Mouse (Mus musculus): ENCODE results near the gene Arhgap24. TPM values are rescaled to one million over a fixed set of nuclear protein-coding genes. Genes with fewer than 3 reads are reported as not detected.
A peak's percentile ranks its signal among the peaks of the same experiment; 100 is the strongest.

The Arhgap24 gene
- total RNA-seq, 2 experiments from 2014 or later = 17.2 to 18.3 TPM

DNA sequence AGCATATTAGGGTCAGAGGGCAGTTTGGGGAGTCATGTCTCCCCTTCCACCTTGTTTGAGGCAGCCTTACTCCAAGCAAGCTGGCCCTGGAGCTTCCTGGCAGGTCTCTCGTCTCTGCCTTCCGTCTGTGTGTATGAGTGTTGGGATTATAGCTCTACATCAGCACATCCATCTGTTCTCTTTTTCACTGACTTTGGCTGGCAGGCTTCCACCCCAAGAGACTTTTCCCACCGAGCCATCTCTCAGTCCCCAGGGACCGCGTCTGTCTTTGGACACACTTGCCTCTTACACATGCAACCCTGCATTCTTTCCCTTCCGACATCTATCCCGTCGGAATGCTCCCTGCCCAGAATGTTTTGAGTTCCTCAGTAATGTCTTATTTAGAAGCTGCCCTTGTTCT lies 267.8 kb downstream of the Arhgap24 start:
- peak; percentile 41 for DNase-seq

DNA sequence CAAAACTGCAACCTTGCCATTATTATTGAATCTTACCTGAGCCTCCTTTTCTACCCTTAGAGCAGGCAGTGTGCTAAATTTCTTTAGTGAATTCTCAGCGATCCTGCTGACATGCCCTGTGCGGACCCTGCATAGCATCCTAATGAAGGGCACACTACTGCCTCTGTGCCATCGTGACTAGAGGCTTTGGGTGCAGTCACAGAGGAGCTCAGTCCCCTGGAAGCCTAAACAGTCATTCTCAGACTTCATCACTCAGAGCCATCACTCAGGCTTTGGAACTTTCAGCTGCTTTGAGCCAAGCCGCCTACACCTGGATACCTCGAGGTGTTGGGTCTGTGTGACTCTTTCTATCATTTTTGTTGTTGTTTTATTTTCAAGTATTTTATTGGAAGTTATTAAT lies 269.5 kb downstream of the Arhgap24 start:
- DNase-seq = no peak

DNA sequence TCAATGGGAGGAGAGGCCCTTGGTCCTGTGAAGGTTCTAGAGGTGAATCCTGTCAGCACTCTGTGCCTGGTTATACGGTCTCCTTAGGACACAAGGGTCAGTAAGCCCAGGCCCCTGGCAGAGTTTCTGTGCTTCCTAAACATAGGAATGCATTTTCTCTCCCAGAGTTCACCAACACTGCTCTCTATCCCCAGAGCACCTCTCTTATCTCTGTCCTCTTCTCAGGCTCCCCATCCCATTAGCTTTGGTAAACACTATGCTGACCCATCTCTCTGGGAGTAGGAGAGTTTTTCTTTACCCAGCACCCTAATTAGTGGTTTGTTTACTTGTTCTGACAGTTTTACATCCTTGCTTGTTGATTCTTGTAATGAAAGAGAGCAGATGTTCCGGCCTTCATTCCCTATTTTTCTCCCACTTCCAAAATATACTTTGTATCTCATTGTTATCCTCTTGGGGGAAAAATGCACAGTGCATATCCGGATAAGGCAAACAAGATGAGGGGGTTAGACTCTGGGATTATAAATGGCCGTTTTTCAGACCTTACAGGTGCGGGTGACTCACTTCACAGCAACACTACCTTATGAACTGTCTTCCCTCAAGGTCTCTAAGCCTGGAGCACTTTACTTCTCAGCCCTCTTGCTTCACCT lies 270.6 kb downstream of the Arhgap24 start:
- no peak for DNase-seq

DNA sequence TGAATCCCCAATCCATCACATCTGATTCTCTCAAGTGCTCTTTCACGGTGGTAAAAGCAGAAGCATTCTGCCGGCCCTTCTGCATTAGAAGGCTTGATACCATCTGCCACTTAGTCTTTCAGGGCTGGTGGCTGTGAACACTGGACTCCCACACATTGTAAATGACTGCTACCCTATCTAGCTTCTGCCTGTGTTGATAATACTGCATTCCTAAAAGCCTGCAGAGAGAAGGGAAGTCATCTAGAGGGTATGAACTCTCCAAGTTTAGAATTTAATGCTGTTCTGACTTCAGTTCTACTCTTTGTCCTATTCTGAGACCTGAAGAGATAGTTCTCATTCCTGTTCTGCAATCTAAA lies 271.1 kb downstream of the Arhgap24 start:
- DNase-seq = no peak

DNA sequence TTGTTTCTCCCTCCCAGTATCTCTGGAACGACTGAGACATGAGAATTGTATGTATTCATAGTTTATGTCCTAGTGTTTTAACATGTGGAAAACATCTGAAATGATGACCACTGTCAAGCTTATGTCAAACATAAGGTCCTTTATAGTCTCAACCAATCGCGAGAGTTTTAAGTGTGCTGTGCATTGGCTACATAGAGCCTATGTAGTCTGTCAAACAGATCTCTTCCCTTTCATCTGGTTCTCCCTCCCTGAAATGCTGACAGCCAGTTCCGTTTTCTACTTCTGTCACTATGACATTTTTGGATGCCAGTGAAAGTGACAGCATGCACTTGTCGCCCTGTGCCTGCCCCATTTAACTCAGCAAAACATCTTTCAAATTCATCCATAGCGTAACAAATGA lies 275.8 kb downstream of the Arhgap24 start:
- no peak for DNase-seq

DNA sequence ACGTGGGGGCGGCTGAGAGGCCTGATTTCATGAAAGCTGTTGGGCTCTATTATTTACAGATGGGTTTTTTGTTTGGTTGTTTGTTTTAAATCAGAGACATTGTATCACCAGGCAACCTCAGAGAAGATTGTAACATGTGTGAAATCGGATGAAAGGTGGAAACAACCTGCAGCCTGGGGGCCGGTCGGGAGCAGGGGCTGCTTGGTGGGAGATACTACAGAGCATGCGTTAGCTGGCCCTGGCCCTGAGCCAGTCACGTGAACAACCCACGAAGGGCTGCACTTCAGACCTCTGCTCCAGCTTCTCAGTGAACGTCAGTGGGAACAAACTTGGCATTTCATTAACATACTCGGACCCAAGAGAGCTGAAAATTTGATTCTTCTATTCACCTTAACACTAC lies 284.5 kb downstream of the Arhgap24 start:
- DNase-seq = no peak

DNA sequence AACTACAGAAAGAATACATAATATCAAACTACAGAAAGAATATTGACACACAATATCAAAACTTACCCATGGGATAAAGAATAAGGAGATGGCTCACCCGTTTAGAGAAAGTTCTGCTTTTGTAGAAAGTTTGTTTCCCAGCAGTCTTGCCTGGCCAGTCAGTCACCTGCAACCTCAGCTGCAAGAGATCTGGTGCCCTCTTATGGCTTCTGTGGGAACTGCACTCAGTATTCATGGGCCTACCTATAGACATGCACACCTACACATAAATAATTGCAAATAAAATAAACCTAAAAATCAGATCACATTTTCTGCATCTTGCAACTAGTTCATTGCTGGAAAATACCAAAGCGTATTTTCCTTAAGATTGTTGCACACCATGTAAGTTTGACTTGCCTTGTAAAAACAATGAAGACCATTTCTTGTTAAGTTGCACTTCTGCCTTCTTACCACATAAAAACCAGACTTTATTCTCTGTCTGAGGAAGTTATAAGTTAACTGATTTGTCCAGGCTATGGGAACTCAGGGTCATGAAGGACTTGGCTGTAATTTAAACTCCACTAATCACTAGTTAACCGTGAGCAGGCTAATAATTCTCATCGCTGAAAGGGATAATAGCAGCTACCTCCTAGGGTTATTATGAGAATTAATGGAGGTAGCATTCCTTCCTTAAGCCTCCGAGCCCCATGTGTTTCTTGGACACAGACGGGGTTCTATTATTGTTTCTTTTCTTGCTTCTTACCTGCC lies 285.3 kb downstream of the Arhgap24 start:
- DNase-seq = peak; percentile 67

DNA sequence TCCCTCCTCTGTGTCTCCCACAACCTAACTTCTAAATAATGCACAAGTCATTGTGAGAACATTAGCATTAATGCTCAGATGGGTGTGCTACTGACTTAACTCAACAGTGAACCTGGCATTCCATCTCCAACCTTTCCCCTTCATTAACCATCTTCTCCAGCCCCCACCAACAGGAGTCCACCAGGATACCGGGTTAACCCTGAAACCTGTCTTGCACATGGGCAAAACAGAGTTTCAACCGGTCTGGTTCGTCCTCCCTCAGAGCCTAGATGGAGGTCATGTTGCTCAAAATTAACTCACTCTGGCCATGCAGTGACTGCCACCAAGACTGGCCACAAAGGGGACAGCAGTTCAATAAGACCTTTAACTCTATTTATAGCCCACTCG lies 285.9 kb downstream of the Arhgap24 start:
- DNase-seq = no peak

DNA sequence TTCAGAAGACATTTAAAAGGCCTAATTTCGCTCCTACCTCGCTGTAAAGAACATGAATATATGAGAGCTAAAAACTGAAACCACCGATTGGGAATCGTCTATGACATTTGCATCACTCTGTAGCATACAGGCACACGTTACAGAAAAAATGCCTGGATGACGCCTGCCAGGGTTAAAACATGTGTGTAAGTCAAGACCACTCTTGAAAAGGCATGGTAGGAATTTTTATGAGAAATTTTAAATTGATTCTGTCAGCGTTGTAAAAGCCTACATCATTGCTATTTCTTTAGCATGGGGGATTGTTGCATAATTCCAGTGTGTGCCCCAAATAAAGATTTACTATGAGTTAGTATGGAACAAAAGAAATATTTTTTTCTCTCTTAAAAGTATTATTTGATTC lies 286.6 kb downstream of the Arhgap24 start:
- no peak for DNase-seq

DNA sequence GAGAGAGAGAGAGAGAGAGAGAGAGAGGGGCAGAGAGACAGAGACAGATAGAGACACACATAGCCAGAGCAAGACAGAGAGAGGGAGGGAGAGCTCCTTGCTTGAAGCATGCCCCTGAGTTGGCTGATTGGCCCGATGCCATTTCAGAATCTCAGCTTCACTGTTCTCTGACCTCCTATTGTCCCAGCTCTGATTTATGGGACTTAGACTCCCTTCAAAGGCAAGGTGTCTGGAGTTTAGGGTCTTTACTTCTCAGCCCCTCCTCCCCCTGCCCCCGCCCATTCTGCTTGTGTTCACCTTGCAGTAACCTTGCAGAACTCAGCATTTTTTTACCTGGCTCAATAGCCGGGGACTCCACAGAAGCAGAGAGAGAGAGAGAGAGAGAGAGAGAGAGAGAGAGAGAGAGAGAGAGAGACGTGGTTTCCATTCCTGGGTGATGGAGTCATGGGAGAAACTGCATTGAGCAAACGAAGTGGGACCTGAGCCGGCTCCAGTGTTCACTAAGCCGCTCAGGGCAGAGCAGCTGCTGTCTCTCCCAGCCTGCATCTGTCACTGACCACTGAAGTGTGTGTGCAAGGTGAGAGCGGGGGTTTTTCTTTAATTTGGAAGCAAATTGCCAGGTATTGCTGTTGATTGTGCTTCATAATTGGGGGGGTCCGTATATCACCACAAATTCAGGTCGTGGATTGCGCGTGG lies 287.3 kb downstream of the Arhgap24 start:
- peak; percentile 53 for DNase-seq

DNA sequence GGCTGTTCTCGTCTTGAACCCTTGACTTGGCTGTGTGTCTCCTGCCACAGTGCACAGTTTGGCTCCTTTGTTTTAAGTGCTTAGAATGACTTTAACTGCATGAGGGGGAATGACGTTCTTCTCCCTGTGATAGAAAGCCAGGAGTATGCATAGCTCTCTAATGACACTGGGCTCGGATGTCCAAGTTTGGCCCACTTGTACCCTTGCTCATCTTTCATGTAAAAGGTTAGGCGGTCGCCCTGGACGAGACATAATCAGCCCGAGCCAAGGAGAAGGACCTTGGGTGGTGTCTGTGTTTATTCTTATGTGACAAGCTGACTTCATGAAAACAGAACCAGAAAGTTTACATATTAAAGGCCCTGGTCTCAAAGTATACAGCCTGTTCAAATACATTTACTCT lies 289.4 kb downstream of the Arhgap24 start:
- no peak for DNase-seq

DNA sequence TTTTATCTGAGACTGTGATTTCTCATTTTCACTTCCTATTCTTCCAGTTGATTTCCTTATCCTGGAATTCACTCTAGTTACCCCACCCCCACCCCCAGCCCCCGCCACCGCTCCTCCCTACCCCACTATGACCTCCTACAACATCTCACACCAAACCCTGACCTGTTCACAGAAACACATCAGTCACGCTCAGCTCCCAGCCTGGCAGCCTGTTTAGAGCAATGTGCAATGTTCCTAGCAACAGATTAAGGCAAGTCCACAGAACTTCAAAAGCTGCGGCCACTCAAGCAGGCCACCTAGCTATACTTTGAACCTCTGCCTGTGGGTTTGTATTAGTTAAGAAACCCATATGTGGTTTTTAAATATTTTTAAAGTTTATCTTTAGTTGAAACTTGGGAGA lies 293.3 kb downstream of the Arhgap24 start:
- DNase-seq = no peak

DNA sequence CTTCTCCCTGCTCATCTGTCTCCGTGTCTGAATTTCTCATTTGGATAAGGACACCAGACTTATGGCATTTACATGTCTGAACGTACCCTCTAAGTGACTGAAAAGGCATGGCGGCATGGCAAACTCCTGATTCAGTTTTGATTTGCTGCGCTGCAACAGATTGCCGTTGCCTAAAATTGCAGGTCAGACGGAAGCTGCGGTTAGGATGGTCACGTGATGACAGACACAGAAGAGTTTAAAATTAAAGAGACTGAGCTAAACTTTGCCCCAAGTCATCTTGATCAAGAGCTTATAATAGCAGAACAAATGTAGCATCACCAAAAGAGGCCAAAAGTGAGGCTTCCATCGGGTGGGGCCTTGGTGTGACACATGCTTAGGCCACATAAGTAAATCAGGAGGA lies 296.1 kb downstream of the Arhgap24 start:
- DNase-seq = no peak

DNA sequence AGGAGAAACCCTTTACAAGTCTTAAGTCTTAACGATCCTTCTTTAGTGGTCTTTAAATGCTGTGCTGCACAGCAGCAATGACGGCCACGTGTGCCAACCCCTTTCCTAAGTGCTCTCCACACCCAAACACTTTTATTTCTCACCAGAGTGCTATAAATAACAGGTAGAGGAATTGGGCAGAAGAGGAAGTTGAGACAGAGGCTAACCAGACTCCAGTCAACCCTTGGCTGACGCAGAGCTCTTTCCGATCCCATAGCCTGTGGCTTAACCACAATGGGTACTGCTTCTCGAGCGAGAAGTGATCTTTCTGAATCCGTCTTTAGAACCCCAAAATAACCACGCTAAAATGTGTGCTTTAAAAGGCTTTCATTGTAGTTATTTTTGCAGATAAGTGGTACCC lies 296.7 kb downstream of the Arhgap24 start:
- DNase-seq = peak; percentile 13

DNA sequence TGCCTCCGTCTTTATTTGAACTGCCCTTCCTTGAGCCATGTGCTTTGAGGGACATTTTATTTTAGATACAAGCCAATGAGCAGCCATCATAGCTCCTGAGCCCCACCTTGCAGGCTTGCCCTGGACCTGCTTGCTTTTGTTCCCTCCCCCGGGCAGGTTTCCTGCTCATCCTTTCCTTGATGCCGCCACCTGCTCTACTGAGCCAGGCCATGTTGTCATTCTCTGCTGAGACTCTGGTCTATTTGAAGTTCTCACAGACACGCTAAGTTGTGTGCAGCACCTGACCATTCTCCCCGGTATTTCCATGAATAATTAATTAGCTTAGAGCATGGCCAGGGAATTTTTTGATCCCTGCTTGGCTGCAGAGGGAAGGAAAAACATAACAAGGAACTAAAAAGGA lies 297.1 kb downstream of the Arhgap24 start:
- no peak for DNase-seq

DNA sequence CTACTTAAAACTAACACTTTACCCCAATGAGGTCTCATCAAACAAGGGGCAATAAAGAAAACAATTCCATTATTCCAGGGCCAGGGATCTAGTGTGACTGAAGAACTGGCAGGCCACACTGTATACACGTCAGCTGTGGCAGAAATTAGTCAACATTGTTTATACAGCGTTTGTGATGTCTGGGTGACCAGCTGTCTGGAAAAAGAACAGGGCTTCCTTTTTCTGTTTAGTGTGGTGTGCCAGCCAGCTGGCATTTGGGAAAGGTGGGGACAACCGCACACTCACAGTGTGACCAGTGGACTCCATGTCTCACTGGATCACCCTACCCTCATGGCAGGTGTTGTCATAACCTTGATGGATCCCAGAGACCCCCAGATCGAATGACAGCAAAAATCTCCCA lies 302.4 kb downstream of the Arhgap24 start:
- peak; percentile 41 for DNase-seq

DNA sequence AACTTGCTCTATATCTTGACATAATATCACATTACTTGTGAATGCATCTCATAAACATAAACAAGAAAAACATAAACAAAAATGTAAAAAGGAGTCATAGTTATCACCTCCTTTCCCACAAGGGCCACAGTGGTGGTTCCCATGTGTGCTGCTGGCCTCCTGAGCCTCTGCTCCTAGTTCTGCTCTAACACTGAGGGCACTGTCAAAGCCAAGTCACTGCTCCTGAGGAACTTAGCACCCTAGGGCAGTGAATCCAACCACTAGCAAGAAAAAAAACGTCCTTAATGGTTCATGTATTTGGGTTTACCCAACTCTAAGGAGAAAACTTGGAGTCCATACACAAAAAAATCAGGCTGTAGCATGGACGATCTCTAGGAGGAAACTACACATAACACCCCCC lies 304.9 kb downstream of the Arhgap24 start:
- DNase-seq = no peak

DNA sequence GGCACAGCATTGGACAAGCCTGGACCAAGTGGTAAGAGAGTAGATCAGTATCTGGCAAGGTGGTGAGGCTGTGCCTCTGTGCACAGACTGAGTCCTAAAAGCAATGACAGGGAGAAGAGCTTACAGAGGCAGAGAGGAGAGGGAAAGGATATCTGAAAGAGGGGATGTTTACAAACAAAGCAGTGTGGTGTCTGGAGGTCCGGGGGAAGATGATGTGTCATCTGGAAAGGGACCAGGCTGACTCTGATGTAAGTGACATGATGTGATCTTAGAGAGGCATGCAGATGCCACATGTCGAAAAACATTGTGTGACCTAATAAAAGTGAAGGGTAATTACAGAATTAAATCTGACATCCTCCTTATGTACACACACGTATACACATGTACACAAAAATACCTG lies 307.2 kb downstream of the Arhgap24 start:
- DNase-seq = no peak

DNA sequence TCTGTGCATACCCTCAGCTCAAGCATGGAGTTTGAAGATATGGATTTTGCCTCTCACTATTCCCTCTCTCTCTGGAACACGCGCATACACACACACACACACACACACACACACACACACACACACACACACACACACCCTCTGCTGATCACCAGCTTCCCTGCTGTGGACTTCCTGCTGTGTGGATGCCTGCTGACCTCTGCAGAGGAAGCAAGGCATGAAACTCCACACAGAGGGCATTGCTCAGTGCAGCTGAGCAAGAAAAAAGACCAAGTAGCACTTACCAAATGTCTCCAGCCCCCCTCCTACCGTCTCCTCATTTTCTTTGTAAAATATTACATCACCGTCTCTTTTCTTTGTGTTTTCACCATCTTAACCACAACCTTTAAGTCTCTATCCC lies 310.1 kb downstream of the Arhgap24 start:
- no peak for DNase-seq

DNA sequence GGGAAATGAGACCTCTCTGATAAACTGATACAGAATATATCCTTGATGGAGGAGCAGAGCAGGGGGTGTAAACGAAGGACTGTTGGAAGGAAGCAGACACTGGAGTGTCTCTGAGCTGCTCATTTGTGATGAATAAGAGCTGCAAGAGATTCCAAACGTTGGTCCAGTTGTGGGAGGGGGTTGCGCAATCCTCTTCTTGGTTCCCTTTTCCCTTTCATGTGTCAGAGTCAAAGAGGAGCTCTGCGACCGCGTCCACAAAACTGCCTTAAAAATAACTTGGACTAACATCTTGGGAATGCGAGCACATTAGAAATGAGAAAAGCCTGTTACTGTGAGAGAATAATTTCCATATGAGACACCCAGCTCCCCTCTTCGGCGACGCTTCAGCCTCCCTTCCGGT lies 312.3 kb downstream of the Arhgap24 start:
- no peak for DNase-seq

DNA sequence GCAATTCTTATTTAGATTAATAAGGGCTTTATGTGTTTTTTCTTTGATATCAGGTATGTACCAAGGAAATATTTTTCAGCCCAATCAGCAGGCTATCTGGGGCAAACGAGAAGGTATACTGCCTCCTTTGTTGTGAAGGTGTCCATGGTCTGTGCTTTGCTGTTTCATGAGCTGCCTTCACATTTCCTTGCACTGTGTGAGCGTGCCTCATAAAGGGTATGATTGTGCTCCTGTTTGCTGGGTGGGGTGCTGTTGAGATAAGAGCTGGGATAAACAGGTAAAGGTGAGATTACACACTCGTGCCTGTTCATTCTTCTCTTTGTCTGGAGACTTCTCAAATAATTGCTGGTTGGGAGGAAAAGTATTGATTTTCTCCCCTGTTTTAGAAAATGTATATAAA lies 320.3 kb downstream of the Arhgap24 start:
- no peak for DNase-seq

DNA sequence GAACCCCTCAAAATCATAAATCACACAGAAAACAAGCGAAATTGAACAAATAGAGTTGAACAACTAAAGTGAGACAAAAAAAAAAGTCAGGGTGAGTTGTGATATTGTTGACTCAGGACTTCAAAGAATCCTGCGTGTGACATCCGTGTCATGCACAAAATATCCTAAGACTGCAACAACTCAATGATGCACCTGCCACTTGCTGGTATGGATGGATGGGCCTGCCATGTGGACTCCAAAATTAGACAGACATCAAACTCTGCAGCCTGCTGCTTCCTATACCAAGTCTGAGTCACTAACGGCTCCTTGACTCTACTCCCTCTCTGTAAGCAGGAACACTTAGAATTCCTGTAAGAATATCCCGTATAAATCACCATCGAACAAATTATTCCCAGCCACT lies 321.6 kb downstream of the Arhgap24 start:
- no peak for DNase-seq

DNA sequence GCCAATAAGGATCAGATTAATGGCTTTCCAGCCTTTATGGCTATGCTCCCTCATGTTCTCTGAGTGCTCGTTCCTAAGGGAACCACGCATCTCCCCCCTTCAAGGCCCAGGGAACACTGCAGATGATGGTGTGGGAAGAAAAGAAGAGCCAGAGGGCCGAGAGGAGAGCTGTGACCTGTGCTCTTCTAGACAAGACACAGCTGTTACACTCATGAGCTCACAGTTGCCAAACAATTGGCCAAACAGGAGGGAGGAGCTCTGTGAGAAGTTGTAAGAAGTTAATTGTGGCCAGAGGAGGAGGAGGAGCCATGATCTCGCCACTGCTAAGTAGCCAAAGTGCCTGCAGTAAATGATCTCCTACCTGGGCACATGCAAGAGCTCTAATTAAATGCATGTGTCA lies 322.5 kb downstream of the Arhgap24 start:
- no peak for DNase-seq

DNA sequence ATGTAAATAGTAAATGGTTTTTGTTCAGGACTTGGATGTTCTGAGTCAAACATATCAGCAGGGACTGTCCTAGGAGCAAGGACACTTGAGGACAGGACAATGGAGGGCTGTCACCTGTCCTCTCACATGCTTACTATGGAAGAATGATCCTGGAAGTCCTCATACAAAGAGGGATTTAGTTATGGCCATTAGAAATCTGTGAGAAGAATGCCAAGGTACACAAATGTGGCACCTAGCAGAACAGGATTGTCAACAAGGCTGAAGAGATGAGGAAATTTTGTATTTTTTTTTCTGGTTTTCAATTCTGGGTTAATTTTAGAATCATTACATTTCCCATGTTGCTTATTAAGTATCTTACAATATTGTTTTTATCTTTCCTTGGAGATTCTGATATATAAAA lies 326.3 kb downstream of the Arhgap24 start:
- no peak for DNase-seq
